Mouse (Mus musculus) left cerebral cortex, adult 11 months (tissue): Measurements from ENCODE around the gene G6pc3.
"Not testable (repeated sequence)": the region's sequence is repeated elsewhere in the genome, so short reads cannot be mapped to it uniquely, and the experiment has no call there.

Experiments used
- DNase-seq: peaks from one replicate; pipeline ENCODE4 v3.0.0; 2022; ENCODE audit warnings: low spot score

The G6pc3 gene

DNA sequence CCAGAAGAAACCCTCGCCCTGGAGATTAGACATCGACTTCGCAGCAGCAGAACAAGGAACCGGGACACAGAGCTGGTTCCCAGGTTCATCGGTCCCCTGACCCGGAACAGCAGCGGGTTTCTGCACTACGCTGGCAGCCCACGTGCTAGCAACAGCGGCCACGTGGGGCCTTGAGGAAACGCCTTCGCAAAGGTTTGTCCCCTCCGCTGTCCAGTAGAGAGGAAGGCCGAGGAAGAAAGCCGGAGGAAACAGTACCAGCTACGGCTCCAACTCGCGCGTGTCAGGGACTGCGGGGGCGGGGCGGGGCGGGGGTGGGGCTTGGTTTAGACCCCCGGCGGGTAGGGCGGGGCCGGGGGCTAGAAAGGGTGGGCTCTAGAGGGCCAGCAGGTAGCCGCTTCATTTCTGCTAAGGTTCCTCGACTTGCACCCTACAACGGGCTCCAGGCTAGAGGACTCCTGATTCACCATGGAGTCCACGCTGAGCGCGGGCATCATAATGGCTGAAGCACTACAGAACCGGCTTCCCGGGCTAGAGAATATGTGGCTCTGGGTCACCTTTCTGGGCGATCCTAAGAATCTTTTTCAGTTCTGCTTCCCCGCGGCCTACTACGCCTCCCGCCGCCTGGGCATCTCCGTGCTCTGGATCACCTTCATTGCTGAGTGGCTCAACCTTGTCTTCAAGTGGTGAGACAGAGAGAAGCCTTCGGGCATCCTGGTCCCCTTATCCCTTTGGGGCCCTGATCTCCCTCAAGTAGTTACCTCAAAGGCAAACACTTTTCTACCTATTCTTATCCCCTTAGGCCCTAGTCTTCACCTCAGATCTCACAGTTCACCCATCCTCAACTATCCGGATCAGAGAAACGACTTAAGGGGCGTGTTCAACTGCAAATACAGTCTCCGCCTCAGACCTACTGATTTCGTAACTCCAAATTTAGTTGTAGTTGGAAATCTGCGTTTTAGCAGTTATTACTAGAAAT lies at the start of gene G6pc3:
Gene G6pc3, plus strand, starts transcription at position 160 of the 976 bp plus-strand sequence.
- DNase-seq, result peak; percentile 91

DNA sequence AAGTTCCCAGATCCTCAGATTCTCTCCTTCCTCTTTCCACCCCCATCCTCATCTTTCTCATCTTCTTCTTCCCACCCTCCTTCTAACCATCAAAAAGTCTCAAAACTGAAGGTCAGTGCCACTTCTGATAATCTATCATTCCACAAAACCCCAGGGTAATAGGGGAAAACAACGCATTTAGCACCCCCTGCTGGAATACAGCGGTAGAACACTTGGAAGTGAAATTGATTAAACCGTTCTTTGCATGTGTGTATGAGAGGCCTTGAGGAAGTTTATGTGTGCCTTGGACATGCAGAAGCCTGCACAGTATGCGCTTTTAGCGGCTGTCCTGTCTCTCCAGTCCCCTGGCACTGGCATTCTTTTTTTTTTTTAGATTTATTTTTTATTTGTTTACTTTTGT lies 48.9 kb upstream of the G6pc3 start:
- DNase-seq, result no peak

DNA sequence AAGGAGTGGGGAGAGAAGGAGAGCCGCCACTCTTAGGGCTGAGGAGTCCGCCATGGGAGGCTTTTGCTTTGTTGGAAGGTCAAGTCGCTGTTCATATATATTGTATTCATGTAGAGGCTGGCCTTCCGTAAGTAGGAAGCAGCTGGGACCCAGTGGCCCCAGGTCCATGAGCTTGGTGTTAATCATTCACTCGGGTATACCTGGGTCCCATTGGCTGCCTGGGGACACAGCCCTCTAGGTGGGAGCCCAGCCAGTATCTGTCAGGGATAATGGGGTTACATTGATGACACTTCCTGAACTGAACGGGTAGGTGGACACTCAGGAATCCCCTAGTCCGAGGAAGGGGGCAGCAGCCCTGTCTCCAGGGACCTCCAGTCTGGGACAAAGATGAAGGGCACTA lies 47.1 kb upstream of the G6pc3 start:
- DNase-seq, result no peak

DNA sequence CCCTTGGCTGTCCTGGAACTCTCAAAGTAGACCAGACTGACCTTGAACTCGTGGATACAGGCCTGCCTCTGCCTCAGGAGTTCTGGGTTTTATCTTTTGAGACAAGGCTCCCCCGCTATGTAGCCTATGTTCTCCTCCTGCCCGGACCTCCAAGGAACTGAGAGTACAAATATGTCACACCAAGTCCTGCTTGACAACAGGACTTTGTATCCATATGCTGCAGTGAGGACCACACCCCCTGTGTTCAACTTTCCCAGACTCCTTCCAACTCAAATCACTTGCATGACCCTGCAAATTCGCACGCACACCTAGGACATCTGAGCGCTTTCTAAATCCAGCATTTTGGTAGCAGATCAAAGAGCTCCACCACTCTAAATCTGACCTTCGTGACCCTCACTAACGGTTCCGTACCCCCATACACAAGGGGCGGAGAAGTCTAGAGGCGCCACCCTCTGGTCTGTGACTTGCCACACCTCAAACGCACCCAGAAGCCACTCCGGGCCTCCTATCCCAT lies 44.4 kb upstream of the G6pc3 start:
- no peak for DNase-seq

GRCm38 (mm10) chr11:102145471-102146001 lies 43.9 kb upstream of the G6pc3 start, which contains the start of gene Nags:
TSS of gene Nags (plus strand) at chr11:102145513.
- no peak for DNase-seq

GRCm38 (mm10) chr11:102146005-102146404 lies 43.4 kb upstream of the G6pc3 start:
- DNase-seq, result no peak

- DNase-seq, result no peak
Observed at GRCm38 (mm10) chr11:102146531-102146930, 42.9 kb upstream of the G6pc3 start.

- DNase-seq, result no peak
Observed at GRCm38 (mm10) chr11:102147213-102147989, 42.0 kb upstream of the G6pc3 start.

GRCm38 (mm10) chr11:102156039-102156785 lies 33.2 kb upstream of the G6pc3 start, which contains the start of gene Tmem101:
TSS of gene Tmem101 (minus strand) at chr11:102156404.
- DNase-seq, result peak; percentile 84

- DNase-seq, result no peak
Observed at GRCm38 (mm10) chr11:102156786-102157089, 32.7 kb upstream of the G6pc3 start.

DNA sequence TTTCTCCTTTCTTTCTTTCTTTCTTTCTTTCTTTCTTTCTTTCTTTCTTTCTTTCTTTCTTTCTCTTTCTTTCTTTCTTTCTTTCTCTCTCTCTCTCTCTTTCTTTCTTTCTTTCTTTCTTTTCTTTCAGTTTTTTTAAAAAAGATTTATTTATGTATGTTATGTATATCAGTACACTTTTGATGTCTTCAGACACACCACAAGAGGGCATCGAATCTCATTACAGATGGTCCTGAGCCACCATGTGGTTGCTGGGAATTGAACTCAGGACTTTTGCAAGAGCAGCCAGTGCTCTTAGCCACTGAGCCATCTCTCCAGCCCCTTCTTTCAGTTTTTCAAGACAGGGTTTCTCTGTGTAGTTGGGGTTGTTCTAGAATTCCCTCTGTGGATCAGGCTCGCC lies 31.4 kb upstream of the G6pc3 start:
- DNase-seq, result not testable (repeated sequence)

DNA sequence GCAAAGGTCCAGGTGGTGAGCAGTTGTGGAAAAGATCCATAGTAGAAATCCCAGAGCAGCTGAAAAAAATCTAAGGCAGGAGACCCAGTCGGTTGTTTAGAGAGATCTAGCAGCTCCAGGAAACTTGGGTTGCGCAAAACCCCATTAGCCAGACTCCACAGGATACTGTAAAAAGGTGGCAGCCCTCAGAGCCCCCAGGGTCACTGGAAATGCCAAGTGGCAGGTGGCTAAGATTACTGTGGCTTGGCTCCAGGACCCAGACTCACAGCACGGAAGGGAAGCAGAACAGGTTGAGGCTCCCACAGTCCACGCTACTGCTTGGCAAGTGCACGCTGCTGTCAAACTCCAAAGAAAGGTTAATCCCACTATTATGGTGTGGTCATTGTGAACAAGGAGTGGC lies 29.6 kb upstream of the G6pc3 start:
- no peak for DNase-seq

DNA sequence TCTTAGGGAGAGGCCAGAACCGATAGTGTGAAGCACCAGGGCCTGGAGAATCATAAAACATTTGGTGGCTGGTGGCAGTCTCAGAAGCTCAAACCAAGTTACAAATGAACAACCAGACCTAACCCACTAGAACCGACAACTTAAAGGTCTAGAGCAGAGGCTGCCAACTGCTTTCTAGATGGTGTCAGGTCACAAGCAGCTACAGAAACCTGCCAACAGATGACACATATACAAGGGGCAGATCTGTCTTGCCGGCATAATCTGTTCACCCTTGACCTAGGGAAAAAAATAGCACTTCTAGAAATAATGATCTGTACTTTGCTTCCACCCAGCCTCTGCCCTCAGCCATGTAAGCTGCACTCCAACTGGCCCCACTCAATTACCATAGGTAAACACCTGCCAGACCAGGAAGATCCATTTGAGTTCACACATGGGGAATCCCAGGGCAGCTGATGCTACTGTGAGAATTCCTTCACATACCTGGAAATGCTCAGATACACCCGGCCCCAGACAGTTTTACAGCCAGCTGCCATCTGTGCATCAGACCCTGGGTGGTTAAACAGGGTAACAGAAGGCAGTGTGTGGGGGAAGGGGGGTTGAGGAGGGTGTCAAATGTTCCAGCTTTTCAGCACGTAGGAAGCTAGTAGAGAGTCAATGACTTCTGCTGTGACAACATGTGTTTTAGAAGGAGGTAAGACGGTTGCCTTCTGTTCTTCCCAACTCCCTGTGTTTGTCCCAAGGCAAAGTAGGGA lies 23.3 kb upstream of the G6pc3 start:
- no peak for DNase-seq

DNA sequence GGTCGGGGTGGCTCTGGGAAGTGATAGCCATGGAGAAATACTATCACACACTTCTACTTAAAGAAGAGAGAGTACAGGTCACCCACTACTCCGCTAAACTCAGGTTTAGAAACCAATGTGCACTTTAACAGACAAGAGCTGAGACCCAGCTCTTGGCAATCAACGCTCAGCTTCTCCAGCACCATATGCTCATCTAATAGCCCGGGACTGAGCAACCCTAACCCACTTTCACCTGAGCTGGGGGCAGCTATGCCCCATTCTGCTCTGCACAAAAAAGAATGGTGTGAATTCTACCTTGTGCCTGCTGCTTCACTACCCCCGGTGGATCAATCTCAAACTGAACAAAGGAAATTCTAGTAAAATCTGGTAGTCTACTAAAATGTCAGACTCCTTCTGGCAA lies 21.9 kb upstream of the G6pc3 start:
- no peak for DNase-seq

GRCm38 (mm10) chr11:102168689-102169088 lies 20.7 kb upstream of the G6pc3 start:
- no peak for DNase-seq

DNA sequence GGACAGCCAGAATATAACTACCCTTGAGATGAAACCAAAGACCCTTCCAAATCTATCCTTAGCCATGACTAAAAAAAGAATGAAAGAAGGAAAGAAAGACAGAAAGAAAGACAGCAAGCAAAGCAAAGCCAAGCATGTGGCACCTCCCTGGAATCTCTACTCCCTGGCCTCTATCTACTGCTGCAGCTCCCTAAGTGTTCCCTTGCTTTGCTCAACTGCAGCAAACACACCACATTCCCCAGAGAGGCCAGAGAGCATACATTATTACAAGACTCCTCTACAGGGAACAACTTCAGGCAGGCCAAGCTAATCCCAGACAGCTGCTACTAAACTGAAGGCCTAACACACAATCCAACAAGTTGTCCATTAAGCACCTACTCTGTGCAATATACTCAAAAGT lies 9.6 kb upstream of the G6pc3 start:
- no peak for DNase-seq

- no peak for DNase-seq
Observed at GRCm38 (mm10) chr11:102184253-102184645, 5.2 kb upstream of the G6pc3 start.

- DNase-seq, result peak; percentile 81
Observed at GRCm38 (mm10) chr11:102184646-102185495, 4.5 kb upstream of the G6pc3 start, which contains the start of gene Lsm12. TSS of gene Lsm12 (minus strand) at chr11:102185296.

DNA sequence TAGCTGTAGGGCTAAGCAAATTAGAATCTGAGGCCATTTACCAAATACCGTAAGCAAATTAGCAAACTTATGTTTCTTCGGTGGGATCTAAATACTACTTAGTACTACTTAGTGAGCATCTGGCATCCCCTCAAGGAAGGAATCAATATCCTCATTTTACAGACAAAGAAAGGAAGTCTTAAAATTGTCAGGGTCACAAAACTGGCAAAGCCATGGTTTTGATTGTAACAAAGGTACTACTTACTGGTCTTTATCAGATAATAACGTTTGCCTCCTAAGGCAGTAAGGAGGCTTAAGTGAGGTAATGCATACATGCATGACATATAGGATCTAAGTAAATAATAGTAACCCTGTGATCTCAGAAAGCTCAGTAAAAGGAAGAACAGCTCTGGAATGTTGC lies 3.7 kb upstream of the G6pc3 start:
- DNase-seq, result no peak

- no peak for DNase-seq
Observed at GRCm38 (mm10) chr11:102186235-102186634, 3.2 kb upstream of the G6pc3 start.
